Mouse (Mus musculus): Measurements from ENCODE around the gene Rassf7.

DNA sequence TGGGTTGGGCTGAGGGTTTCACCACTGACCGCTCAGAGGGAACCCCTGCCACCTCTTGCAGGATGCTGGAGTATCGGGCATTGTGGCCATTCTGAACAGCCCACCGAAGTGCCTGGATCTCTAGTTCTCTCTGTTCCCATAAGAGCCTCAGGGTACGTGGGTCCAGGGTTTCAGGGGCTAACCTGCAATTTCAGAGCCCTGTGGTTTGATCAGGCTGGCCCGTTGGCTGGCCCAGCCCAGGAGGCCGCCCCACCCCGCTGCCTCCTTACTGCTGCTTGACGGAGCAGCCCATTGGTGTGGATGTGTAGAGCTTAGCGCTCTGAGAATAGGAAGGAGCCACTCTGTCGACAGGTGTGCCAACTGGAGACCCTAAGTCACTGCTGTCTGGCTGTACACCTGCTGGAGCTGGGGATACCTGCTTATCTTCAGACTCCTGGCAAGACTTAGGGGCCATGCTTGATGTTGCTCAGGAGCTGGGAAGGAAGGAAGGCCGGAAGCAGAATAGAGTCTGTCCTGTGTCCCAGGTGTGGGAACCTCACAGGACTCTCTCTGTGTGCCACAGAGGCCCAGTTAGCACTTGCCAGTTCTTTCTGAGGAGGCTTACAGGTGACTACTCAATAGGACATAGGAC is 1.9 kb upstream of the Rassf7 start, which contains the start of gene Lmntd2:
- TF ChIP-seq CTCF (IDR thresholded peaks at IDR 0.05; ENCODE audit: borderline replicate concordance, extremely low read depth, insufficient read depth, insufficient read length) (no peak), POLR2A (IDR thresholded peaks at IDR 0.05; ENCODE audit: borderline replicate concordance, extremely low read depth, insufficient read depth, insufficient read length, poor library complexity, severe bottlenecking) (no peak)
